Mouse (Mus musculus): ENCODE measurements at regions not wholly inside any gene's neighbourhood (a gene's known extent, or its start where the extent isn't known, plus 50 kb on each side); places are given as distances from the start of the nearest gene placed in this dataset.

- TF ChIP-seq FLI1 (IDR thresholded peaks at IDR 0.05; ENCODE audit: low read length) (no peak), GATA1 (IDR thresholded peaks at IDR 0.05; ENCODE audit: borderline replicate concordance, low read length) (no peak)
These were observed 170.0 kb upstream of the Tut7 start for GRCm38 (mm10) chr13:59992780-59993501.
